In the genomic region with DNA sequence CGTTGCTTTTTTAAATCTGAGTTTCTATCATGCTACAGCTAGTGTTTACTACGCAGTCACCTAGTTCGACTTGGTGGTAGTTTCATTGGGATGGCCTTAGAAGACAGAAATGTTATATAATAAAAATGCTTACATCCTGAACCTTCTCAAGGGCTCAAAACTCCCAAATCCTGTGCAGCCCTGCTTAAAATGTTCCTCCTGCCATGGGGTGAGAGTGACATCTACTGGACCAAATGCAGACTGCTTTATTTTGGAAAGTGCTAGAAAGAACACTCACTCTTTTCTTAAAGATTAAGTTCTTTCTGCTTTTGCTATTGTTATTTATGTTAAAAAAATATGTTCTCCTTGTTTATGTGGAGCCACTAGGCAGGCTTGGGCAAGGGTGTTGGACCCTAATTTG, we compare ENCODE assay signal across 9 mouse cellular contexts.
DNase-seq lines count a peak whose midpoint lies in the region; TF ChIP-seq lines count a peak whose summit lies in the region.
"Had no signal": no experiment of that assay in that cellular context is flagged by ENCODE, and none has a peak within 500 bp of the region (broad histone marks: within the 10 kb centered on the region; RNA-seq: fewer than 3 reads in every experiment).

No protein-coding gene starts in this region.

- in situ Hi-C loops in ES-E14 (cut with MboI; ENCODE audit: low sequenced_read_pairs in 2 of 2, unreplicated experiment in 2 of 2), result loop anchor here (10.0 to 25.0 kb wide), 3 partner anchors 118 to 585 kb away; a partner anchor contains a TSS

- H3K4me3 ChIP-seq in ES-E14 (ENCODE audit: insufficient read depth in 1 of 2, low read depth in 1 of 2, low read length in 2 of 2, poor library complexity in 1 of 2, severe bottlenecking in 1 of 2), result no peak overlapping the region
- no peak overlapping the region for H3K4me3 ChIP-seq in lung, adult 2 months (replicated peaks; ENCODE audit: extremely low read depth, low read depth, low read length)
- H3K4me3 ChIP-seq: limb, embryonic 15.5 days; stomach, embryonic 15.5 days had no signal

- H3K36me3 ChIP-seq in ES-E14 (ENCODE audit: control insufficient read depth, insufficient read depth, low read length, poor library complexity, severe bottlenecking), result no peaks in the 10 kb centered on the region
- H3K36me3 ChIP-seq: limb, embryonic 15.5 days; stomach, embryonic 15.5 days had no signal

- H3K9ac ChIP-seq in ES-E14 (ENCODE audit: insufficient read depth, low read depth, low read length, poor library complexity, severe bottlenecking), result no peak overlapping the region
- H3K9ac ChIP-seq: limb, embryonic 15.5 days; stomach, embryonic 15.5 days had no signal

- WGBS in lung, adult 2 months, result 56% methylated on average over 3 of the region's 3 CpGs

- no peaks in the 10 kb centered on the region for H3K9me3 ChIP-seq in ES-E14 (ENCODE audit: control insufficient read depth, insufficient read depth, low read depth, low read length)
- H3K9me3 ChIP-seq: limb, embryonic 15.5 days; stomach, embryonic 15.5 days had no signal

- no peaks in the 10 kb centered on the region for H3K4me1 ChIP-seq in ES-E14 (ENCODE audit: control insufficient read depth in 2 of 2, insufficient read depth in 2 of 2, low read length in 2 of 2, poor library complexity in 1 of 2)
- H3K4me1 ChIP-seq in lung, adult 2 months (ENCODE audit: control insufficient read depth, insufficient read depth, low read length), result 0 out of 2 replicates have a peak, but pooled peaks cover 2% of the 10 kb centered on the region
- H3K4me1 ChIP-seq: limb, embryonic 15.5 days; stomach, embryonic 15.5 days had no signal

- peak; percentile 36 to 42 for DNase-seq in left cerebral cortex, adult 18-20 months (ENCODE audit: low spot score in 2 of 2)
- DNase-seq in left cerebral cortex, adult 11 months (ENCODE audit: low spot score), result no peak
- DNase-seq in ES-E14 (ENCODE audit: low read depth, low spot score), result no peak
- DNase-seq in adrenal gland, postnatal 36 days, result peak; percentile 7 to 25
- peak; percentile 7 to 73 for DNase-seq in frontal cortex, adult 2 months (ENCODE audit: extremely low spot score in 1 of 2, low spot score in 1 of 2)
- peak; percentile 9 for DNase-seq in lung, adult 2 months
- DNase-seq in retina, postnatal 1 day, result peak; percentile 58

- TF ChIP-seq CTCF in lung, adult 2 months (IDR thresholded peaks at IDR 0.05; ENCODE audit: insufficient read depth, low read length), result peak; percentile 33; the same call in 1 of the 2 replicates

- no peak for TF ChIP-seq POLR2A in lung, adult 2 months (IDR thresholded peaks at IDR 0.05; ENCODE audit: borderline replicate concordance, extremely low read depth, low read depth, low read length)

- no peak overlapping the region for H3K27ac ChIP-seq in ES-E14 (ENCODE audit: insufficient read depth, low read depth, low read length, poor library complexity, severe bottlenecking)
- H3K27ac ChIP-seq: limb, embryonic 15.5 days; stomach, embryonic 15.5 days had no signal

TF ChIP-seq in ES-E14, 5 proteins besides CTCF, POLR2A, EP300 and RAD21:
- TF ChIP-seq ZNF384 (IDR thresholded peaks at IDR 0.05; ENCODE audit: low read depth, low read length), result no peak
- TF ChIP-seq ZC3H11A (IDR thresholded peaks at IDR 0.05; ENCODE audit: borderline replicate concordance, low read depth, low read length), result peak; percentile 91
- TF ChIP-seq CHD2 (IDR thresholded peaks at IDR 0.05; ENCODE audit: low read depth, low read length), result no peak
- no peak for TF ChIP-seq HCFC1 (IDR thresholded peaks at IDR 0.05; ENCODE audit: borderline replicate concordance, insufficient read depth, low read length)
- TF ChIP-seq MAFK (IDR thresholded peaks at IDR 0.05; ENCODE audit: insufficient read depth, low read depth, low read length), result no peak

Comparison
In these comparisons a context has a peak if more than half of its experiments do, and no peak if none do; other contexts are left out.
1. DNase-seq: peak in left cerebral cortex, adult 18-20 months (2 of 2), adrenal gland, postnatal 36 days (2 of 2), frontal cortex, adult 2 months (2 of 2), lung, adult 2 months (single experiment) and retina, postnatal 1 day (single experiment); none in left cerebral cortex, adult 11 months (single experiment) and ES-E14 (single experiment).